Mouse (Mus musculus): ENCODE data around the gene Cd300ld3.

- TF ChIP-seq CTCF (IDR thresholded peaks at IDR 0.05; ENCODE audit: control insufficient read depth, insufficient read depth, insufficient replicate concordance, low read depth, low read length) (no peak), POLR2A (IDR thresholded peaks at IDR 0.05; ENCODE audit: control insufficient read depth, low read depth, low read length) (no peak)
Observed at GRCm38 (mm10) chr11:115075407-115075806, 27.2 kb upstream of the Cd300ld3 start.
